Mouse (Mus musculus): ENCODE data around the gene Gnaz.

Gene Gnaz

DNA sequence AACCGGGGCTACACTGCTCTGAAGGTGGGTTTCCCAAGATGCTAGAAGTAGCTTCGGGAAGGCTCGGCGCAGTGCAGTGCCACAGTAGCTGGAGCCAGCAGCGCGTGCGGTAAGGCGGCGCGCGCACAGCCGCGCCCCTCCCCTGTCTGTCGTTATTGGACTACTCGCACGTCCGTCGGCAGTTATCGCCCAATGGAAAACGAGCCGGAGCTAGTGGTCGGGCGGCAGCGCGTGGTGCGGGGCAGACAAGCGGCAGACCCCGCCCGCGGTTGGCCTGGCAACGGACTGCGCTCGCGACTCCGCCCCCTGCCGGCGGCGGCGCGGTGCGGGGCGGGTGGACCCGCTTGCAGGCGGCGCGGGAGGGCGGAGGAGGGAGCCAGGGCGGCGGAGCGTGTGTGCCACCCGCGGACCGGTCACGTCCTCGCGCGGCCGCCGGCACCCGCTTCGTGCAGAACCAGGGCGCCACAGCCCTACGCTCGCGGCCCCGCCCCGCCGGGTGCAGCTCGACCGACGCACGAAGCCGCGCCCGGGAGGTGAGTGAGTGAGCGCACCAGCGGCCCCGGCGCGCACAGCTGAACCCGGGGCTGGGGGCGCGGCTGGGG, at the start of gene Gnaz:
TSS of gene Gnaz (plus strand) at position 328 of the 602 bp plus-strand sequence.
- DNase-seq, result peak; percentile 89 to 92

DNA sequence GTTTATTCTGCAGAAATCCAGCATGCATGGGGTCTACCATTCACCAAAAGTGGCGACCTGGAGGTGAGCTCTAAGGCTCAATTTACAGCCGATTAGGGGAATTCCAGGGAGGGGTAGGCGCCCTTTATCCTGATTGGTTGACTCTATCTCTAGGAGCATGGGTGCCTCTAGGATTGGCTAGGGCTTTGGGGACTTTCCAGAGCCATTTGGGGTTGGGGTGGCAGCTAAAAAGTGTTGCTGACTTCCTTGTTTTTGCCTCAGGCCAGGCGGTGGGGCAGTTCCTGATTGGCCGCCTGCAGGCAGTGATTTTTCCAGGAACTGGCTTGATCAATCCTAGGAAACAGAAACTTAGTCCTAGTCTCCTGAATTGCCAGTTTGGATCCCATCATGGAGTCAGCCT, 47.7 kb upstream of the Gnaz start:
- DNase-seq, result no peak

DNA sequence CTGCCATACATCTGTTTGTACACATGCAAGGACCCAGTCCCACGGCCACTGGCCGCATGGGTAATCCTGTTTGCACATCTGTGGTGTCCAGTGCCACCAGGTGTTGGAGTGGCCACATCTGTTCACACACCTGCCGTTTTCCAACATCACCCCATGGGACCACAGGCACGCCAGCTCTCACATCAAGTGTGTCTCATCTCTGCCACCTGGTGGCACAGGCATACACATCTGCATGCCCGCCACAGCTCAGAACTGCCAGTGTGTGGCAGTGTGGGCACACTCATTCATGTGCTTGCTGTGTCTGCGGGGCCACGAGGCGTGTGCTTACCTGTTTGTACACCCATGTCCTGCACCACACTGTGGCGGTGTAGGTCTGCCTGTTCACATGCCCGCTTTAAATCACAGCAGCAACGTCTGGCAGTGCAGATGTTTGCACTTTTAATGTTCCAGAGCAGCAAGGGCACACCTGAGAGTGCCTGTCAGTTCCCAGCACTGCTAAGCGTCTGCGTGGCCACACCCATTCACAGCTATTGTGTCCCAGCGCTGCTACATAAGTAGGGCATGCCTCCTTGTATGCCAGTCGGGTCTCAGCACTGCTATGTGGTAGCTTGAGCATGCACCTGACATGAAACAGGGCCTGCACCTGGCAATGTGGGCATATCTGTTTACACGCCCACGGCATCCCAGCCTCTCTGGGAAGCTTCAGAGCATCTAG, 46.0 kb upstream of the Gnaz start:
- peak; percentile 35 to 50 for DNase-seq

GRCm38 (mm10) chr10:74921614-74922013, 45.4 kb upstream of the Gnaz start:
- no peak for DNase-seq

DNA sequence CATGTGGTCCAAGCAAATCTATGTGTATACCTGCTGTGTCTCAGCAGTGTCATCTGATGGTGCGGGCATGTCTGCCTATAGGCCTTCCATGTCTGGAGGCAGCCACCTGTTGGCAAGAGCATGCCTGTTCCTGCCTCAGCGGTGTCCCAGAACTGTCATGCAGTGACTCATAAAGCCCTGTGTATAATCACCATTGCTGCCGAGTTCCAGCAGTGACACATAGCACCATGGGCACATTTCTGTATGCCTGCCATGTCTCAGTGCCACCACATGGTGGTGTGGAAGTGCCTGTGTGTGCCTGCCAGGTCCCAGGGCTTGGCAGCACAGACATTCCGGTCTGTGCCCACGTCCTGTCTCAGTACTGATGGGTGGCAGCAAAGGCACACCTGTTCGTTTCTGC, 44.2 kb upstream of the Gnaz start:
- DNase-seq, result no peak

DNA sequence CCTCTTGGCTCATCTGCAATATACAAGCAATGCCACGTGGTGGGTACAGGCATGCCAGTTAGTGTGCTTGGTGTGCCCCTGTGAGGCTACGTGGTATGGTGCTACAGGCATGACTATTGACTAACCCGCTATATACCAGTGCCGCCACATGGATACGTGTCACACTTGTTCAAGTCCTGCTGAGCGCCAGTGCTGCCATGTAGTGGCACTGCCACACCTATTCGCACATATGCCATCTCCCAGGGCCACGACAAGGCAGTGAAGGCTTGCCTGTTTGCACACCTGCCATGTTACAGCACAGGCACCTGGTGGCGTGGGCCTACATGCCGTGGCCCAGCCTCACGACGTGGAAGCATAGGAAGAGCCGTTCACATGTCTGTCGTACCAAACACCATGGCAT, 42.7 kb upstream of the Gnaz start:
- no peak for DNase-seq

GRCm38 (mm10) chr10:74925324-74925723, 41.7 kb upstream of the Gnaz start:
- no peak for DNase-seq

DNA sequence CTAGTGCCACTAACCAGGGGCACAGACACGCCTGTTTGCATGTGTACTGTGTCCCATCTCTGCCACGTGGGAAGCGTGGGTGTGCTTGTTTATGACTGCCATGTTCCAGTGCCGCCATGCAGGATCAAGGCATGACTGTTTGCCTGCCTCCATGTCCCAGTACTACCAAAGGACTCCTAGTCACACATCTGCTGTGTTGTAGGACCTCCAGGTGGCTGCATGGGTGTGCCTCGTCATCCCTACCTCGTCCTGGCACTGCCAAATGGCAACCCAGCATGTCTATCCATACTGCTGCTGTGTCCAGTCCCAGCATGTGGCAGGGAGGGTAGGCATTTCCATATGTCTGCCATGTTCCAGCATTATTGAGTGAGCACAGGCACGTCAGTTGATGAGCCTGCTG, 38.7 kb upstream of the Gnaz start:
- no peak for DNase-seq

- no peak for DNase-seq
These were observed 37.4 kb upstream of the Gnaz start for GRCm38 (mm10) chr10:74929578-74929977.

DNA sequence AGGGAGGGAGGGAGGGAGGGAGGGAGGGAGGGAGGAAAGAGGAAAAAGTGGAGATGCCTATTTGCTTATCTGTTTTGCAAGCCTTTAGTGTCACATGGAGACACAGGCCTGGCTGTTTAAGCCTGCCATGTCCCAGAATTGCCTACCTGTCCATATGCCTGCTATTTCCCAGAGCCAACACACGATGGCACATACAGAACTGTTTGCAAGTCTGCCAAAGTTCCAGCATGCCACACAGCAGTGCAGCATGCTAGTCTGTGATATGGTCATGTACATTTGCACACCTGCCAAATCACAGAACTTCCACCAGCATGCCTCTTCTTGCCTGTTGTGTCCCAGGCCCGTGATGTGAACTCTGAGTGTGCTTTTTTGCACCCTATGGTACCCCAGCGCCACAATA, 36.4 kb upstream of the Gnaz start:
- DNase-seq, result no peak

- DNase-seq, result no peak
These were observed 35.3 kb upstream of the Gnaz start for GRCm38 (mm10) chr10:74931631-74932030.

DNA sequence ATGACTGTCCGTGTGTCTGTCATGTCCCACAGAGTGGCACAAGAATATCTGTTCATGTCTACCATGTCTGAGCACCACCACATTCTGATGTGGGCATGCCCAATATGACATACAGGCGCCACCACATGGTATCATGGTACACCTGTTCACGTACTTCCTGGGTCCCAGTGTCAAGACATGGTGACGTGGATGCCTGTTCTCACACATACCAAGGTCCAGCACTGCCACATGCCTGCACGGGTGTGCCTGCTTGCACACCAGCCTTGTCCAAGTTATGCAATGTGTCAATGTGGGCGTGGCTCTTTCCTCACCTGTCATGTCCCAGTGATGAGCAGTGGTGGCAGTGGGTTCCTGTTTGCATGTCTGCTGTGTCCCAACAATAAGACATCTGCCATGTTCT, 34.5 kb upstream of the Gnaz start:
- DNase-seq, result no peak

DNA sequence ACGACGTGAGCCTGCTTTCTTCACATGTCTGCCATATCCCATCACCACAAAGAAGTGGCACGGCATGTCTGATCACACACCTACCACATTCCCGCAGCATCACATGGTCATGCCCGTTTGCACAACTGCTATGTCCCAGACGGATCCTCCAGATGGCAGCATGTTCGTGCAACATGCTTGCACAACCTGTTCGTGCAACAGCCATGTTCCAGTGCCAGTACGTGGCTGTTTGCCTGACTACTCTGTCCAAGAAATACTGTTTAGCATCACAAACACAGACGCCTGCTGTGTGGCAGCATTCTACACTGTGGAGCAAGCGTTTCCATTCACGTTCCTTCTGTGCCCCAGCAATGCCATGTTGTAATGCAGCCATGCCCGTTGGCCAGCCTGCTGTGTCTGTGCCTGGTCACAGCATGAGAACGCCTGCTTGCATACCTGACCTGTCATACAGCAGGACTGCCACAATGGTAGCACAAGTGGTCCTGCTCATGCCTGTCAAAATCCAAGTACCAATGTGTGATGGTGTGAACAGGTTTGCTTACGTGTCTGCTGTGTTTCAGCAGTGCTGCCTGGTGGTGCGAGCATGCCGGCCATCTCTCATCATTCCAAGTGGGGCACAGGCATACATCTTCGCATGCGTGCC, 33.3 kb upstream of the Gnaz start:
- DNase-seq, result no peak

- DNase-seq, result no peak
These were observed 32.5 kb upstream of the Gnaz start for GRCm38 (mm10) chr10:74934521-74934920.

GRCm38 (mm10) chr10:74935016-74935415, 32.0 kb upstream of the Gnaz start:
- no peak for DNase-seq

DNA sequence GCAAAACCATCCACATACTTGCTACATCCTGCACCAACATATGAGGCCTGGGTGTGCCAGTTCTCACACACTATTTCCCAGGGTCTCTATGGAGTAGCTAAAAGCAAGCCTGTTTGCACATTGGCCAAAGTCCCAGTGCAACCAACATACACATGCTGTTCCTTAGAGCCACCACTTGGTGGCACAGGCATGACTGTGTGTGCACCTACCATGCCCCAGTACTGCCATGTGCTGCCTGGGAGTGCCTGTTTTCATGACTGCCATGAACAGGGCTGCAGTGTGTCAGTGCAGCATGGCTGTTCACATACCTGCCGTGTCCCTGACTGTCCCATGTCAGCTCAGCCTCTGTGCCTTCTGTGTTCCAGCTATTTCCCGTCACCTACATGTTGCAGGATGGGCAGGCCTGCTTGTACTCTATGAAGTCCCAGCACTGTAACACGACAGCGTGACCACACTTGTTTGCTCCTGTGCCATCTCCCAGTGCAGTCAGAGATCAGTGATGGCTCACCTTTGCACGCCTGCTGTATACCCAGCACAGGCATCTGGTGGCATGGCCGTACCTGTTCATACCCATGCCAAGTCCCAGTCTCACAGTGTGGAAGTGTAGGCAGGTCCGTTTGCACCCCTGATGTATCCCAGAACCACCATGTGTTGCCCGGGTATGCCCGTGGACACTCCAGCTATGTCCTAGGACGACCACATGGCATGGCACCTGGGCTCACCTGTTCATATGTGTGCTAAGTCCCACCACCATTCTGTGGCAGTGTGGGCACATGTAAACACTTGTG, 29.8 kb upstream of the Gnaz start:
- no peak for DNase-seq

DNA sequence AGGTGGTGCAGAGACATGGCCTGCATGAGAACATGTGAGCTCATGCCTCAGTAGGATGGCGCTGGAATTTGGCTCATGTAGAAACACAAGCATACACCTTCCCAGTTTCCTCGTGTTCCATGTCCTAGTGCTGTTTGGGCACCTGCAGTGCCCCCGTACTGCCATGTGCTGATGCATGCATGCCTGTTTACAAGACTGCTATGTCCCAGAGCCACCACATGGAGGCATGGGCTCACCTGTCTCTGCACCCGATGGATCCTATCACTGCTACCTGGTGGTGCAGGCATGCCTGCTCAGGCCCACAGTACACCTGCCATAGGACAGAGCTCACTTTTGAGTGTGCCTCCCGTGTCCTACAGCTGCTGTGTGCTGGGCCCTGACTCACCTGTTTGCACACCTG, 28.6 kb upstream of the Gnaz start:
- no peak for DNase-seq

DNA sequence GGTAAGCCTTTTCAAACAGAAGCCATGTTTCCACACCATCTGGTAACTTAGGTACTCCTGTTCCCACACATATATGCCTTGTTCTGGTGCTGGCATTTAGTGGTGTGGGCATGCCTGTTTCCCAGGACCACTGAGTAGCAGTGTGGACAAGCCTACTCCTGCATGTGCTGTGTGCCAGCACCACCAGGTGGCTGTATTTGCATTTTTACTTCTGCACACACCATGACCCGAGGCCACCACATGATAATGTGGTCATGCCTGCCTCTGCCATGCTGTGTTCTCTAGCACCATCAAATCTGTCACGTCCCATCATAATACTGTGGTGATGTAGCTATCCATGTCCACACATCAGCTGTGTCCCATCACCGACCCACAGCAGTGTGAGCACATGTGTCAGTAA, 27.7 kb upstream of the Gnaz start:
- DNase-seq, result no peak

- no peak for DNase-seq
These were observed 26.2 kb upstream of the Gnaz start for GRCm38 (mm10) chr10:74940795-74941194.

- no peak for DNase-seq
These were observed 14.0 kb upstream of the Gnaz start for GRCm38 (mm10) chr10:74952830-74953443.

- DNase-seq, result no peak
These were observed 2.6 kb upstream of the Gnaz start for GRCm38 (mm10) chr10:74964380-74964779.

DNA sequence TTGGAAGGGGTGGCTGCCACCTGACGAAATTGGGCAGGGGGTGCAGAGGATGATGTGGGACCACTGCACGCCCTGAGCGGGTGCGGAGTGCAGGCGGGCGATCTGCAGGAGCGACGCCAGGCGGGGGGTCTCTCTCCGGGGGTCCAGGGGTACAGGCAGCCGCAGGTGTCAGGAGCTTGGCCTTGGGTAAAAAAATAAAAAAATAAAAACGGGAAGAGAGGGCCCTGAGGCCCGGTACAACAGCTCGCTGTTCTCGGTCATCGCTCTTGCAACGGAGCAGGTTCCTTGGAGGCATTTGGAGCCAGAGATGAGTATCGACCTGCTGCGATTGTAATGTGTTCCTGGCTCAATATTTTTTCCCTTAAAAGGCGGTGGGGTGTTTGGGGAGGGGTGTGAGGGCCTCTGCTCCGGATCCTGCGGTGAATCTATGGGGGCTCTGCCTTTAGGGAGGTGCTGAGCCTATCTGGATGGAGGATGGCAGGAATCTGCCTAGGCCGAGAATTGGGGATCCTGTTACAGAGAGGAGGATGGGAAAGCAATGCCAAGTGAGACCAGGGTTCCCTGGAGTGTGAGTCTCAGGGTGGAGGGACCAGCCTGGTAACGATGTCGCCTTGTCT, 782 bp downstream of the Gnaz start:
- DNase-seq, result peak in 1 of 2 experiments; percentile 11

DNA sequence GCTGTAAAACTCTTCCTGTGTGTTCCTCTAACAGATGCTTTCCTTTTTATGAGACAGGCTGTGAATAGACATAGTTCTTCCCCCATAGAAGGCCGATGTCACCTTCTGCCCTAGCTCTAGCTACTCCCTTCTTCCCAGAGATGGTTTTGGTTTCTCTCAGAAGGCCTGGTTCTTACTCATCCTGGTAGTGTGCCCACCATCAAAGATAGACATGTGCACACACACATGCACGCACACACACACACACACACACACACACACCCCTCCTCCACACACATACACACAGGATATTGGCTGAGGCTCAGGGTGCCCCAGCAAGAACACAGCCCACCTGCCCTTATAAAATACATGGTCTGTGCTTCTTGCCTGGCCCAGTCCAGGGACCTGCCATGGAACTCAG, 2.3 kb downstream of the Gnaz start:
- no peak for DNase-seq
